Mouse (Mus musculus): ENCODE measurements around the gene Prkra.
A peak's percentile ranks its signal among the peaks of the same experiment; 100 is the strongest.
"Not testable (repeated sequence)": the region's sequence is repeated elsewhere in the genome, so short reads cannot be mapped to it uniquely, and the experiment has no call there.

The Prkra gene

GRCm38 (mm10) chr2:76655444-76655843 lies 7.6 kb upstream of the Prkra start:
- DNase-seq (ENCODE audit: extremely low spot score) = no peak

GRCm38 (mm10) chr2:76654646-76655045 lies 6.8 kb upstream of the Prkra start:
- no peak for DNase-seq (ENCODE audit: extremely low spot score)

DNA sequence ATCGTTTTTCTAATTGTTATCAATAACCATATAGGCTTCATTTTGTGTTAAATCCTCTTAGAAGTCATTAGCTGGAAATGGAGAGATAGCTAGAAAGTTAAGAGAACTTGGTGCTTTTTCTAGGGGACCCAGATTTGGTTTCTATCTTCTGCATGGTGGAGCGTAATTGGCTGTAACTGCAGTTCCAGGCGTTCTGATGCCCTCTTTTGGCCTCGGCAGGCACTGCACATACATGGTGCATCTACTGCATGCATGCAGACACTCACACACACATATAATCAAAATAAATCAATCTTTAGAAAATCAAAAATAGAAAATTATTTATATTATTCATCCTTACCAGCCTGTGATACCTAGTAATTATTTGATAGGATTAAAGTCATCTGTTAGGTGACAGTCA lies 5.3 kb upstream of the Prkra start:
- no peak for DNase-seq (ENCODE audit: extremely low spot score)

- DNase-seq (ENCODE audit: extremely low spot score) = no peak
Observed at GRCm38 (mm10) chr2:76648666-76649141, 889 bp upstream of the Prkra start.

DNA sequence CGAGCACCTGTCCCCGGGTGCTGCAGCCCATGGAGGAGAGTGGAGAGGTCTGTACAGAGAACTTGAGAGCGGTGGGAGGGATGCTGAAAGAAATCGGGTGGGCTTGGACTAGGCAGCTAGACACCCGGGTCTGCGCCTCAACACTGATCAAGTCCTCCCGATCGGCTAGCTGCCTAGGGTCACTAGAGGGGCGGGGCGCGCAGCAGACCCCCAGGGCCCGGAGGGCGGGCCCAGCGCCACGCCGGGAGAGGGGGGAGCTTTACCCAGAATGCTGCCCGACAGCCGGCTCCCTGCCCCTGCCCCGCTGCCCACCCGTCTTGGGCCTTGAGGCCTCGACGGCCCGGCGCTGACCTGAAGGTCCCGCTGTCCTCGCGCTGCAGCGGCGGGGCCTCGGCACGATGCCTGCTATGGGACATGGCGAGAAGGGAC lies 360 bp downstream of the Prkra start:
- no peak for DNase-seq (ENCODE audit: extremely low spot score)

- DNase-seq (ENCODE audit: extremely low spot score) = no peak
Observed at GRCm38 (mm10) chr2:76643801-76644200, 4.0 kb downstream of the Prkra start.

GRCm38 (mm10) chr2:76639637-76640036 lies 8.2 kb downstream of the Prkra start:
- DNase-seq (ENCODE audit: extremely low spot score) = no peak

- DNase-seq (ENCODE audit: extremely low spot score) = no peak
Observed at GRCm38 (mm10) chr2:76631600-76631999, 16.2 kb downstream of the Prkra start.

- no peak for DNase-seq (ENCODE audit: extremely low spot score)
Observed at GRCm38 (mm10) chr2:76630293-76630692, 17.5 kb downstream of the Prkra start.

GRCm38 (mm10) chr2:76622316-76622715 lies 25.5 kb downstream of the Prkra start:
- DNase-seq (ENCODE audit: extremely low spot score) = not testable (repeated sequence)

DNA sequence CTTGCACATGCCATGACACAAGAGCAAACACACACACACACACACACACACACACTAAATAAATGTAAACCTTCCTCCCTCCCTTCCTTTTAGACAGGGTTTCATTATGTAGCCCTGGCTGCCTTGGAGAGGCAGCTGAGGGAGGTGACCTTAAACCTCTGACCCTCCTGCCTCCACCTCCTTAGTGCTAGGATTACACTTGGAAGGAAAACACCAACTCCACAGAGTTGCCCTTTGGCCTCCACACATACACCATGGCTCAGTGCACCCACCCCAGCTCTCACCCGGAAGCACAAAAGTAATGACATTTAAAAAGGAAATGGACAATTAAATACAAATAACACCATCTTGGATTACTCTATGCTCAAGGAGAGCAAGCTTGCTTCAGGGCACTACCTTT lies 26.1 kb downstream of the Prkra start:
- DNase-seq (ENCODE audit: extremely low spot score) = peak; percentile 4

DNA sequence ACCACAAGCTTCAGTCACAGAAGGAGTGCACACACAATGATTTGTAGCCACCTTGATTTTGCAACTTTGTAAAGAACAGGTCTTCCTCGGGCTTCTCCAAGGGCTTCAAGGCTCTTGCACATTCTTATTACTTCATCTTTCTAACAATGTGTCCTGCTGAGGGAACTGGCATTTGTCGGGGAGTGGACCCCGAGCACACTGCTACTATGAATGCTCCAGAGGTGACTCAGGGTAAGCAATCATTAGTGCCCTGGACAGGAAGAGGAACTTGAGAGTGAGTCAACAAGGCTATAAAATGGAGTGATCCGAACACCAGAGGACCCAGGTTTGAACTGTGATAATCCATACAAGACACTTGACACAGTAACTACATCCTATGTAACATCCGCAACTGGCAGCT lies 27.6 kb downstream of the Prkra start:
- no peak for DNase-seq (ENCODE audit: extremely low spot score)

- peak; percentile 24 for DNase-seq (ENCODE audit: extremely low spot score)
Observed at GRCm38 (mm10) chr2:76618078-76618477, 29.7 kb downstream of the Prkra start.

DNA sequence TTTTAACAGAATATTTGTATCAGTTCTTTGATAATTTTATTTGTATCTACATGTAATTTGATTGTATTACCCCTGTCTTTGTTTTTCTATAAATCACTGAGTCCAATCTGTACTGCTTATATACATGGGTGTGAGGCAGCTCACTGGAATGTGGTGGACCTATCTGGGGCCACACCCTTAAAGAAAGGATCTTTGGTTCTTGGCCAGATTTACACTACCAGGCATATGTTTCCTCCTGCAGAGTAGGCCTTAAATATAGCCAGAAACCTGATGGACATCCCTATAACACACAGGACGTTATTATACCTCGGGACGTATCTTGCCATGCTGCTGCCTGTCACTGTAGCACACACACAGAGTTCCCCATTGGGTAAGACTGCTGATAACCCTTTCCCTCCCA lies 35.8 kb downstream of the Prkra start:
- no peak for DNase-seq (ENCODE audit: extremely low spot score)

DNA sequence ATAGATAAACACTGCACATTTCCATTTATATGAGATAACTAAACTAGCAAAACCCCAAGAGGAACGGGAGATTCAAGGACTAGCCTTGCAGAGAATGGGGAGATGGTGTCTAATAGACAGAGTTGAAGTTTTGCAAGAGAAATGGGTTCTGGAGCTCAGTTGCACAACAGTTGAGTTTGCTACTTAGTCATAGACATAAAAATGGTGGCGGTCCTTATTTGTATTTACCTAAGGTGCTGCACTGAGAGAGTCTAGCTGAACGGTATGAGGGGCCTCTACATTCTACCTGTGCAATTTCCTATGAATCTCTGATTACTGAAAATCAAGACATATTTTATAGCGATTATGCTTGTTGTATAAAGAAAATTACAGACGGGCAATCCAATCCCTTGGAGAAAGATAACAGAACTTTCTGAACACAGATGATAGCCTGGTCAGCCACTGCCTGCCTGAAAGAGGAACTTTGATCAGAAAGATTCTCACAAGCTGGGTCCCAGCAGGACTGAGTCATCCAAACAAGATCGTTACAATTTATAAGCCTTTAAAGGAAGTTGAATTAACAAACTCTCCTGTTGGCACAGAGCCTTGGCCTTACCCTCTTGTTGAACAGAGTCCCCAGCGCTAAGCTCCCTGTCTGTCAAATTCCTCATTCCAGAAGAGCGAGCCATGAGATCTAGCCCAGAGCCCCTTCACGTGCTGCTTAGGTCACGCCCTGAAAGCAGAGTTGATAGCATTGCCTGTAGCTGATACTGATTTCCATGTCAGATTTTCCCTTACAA lies 37.3 kb downstream of the Prkra start:
- DNase-seq (ENCODE audit: extremely low spot score) = no peak

GRCm38 (mm10) chr2:76606704-76607103 lies 41.1 kb downstream of the Prkra start:
- DNase-seq (ENCODE audit: extremely low spot score) = no peak

GRCm38 (mm10) chr2:76602256-76602655 lies 45.6 kb downstream of the Prkra start:
- no peak for DNase-seq (ENCODE audit: extremely low spot score)

- no peak for DNase-seq (ENCODE audit: extremely low spot score)
Observed at GRCm38 (mm10) chr2:76599214-76599613, 48.6 kb downstream of the Prkra start.

- no peak for DNase-seq (ENCODE audit: extremely low spot score)
Observed at GRCm38 (mm10) chr2:76597521-76597920, 50.3 kb downstream of the Prkra start.

DNA sequence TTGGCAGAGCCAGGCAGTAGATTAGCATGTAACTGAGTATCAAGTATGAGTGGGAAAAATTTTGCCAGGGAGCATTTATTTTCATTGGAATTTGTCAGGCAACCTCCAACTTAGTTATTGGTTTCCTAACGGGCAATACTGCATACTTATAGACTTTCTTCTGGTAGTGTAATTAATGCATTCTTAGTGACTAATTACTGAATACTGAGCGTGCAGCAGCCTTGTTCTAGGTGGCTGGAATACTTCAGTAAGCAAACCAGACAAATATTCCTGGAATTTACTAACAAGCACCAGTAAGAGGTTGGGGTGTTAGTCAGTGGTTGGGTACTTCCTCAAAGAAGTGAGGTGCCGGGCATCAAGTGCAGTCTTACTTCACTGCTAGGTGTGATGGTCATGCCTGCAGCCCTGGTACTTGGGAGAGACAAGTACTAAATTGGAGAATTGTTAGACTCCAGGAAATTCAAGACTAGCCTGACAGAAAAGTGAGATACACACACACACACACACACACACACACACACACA lies 55.4 kb downstream of the Prkra start:
- no peak for DNase-seq (ENCODE audit: extremely low spot score)

- no peak for DNase-seq (ENCODE audit: extremely low spot score)
Observed at GRCm38 (mm10) chr2:76590221-76590620, 57.6 kb downstream of the Prkra start.

GRCm38 (mm10) chr2:76586906-76587305 lies 60.9 kb downstream of the Prkra start:
- no peak for DNase-seq (ENCODE audit: extremely low spot score)

DNA sequence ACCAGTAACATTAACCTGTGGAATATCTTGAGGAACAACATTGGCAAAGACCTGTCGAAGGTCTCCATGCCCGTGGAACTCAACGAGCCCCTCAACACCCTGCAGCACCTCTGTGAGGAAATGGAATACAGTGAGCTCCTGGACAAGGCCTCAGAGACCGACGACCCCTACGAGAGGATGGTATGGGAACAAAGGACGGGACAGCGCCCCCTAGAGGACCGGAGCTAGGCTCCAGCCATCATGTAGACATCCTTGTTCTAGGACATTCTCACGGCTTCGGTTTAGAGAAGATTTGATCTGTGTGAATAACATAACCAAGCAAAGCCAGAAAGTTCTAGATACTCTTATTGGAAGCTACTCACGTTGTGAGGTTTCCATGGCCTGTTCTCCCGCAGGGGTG lies 62.7 kb downstream of the Prkra start:
- no peak for DNase-seq (ENCODE audit: extremely low spot score)

All from embryo, embryonic 9.5 days (tissue).